In the genomic region with DNA sequence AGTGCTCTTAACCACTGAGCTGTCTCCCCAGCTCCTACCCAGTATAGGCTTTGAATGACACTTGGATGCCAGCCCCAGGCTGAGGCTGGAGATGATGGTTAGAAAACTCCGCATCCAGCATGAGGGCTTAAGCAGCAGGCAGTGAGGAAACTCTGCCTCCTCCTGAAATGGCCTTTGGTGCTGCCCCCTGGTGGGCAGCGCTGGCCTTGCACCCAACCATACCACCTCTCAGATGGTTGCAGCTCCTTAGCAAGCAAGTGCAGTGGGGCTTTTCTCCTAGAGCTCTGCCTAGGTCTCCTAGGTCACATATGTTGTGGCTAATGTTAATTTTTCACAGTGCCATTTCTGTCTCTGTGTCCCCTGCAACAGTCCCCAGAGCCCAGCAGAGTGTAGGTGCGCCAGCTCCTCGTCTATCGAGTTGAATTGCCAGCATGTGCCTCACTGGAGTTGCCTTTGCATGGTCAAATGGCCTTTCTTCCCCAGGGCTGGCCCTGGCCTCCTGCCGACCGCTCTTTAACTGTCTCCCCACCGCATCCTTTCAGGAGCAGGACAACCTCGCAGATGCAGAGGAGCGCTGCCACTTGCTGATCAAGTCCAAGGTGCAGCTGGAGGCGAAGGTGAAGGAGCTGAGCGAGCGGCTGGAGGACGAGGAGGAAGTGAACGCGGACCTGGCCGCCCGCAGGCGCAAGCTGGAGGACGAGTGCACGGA, we compare ENCODE assay signal across 7 mouse cellular contexts. TPM values are rescaled to one million over a fixed set of nuclear protein-coding genes. Genes with fewer than 3 reads are reported as not detected.
A peak's percentile ranks its signal among the peaks of the same experiment; 100 is the strongest.
DNase-seq lines count a peak whose midpoint lies in the region; ATAC-seq and TF ChIP-seq lines count a peak whose summit lies in the region.

No protein-coding gene starts in this region.

- 58% methylated on average over 21 of the region's 21 CpGs for WGBS in lung, postnatal 0 days

- ATAC-seq in lung, postnatal 0 days = peak; percentile 42

- H3K9ac ChIP-seq in lung, postnatal 0 days (replicated peaks; ENCODE audit: low read depth) = no peak overlapping the region

- no peak for TF ChIP-seq EP300 in lung, postnatal 0 days (IDR thresholded peaks at IDR 0.05)

- H3K27me3 ChIP-seq in lung, postnatal 0 days (replicated peaks; ENCODE audit: insufficient read depth, low read length) = peaks cover 16% of the 10 kb centered on the region; the same call in 1 of the 2 replicates

- no peak overlapping the region for H3K27ac ChIP-seq in bone marrow macrophage, adult 2 months (ENCODE audit: insufficient read depth, low read depth, low read length)
- no peak overlapping the region for H3K27ac ChIP-seq in lung, postnatal 0 days (ENCODE audit: low read length)

- no peak overlapping the region for H3K4me3 ChIP-seq in bone marrow macrophage, adult 2 months (ENCODE audit: insufficient read depth, low read length)
- H3K4me3 ChIP-seq in lung, postnatal 0 days (ENCODE audit: low read depth, low read length) = no peak overlapping the region

- H3K9me3 ChIP-seq in lung, postnatal 0 days (ENCODE audit: low read length) = no peaks in the 10 kb centered on the region

- H3K4me2 ChIP-seq in lung, postnatal 0 days (replicated peaks; ENCODE audit: low read depth, low read length) = no peak overlapping the region

- no peaks in the 10 kb centered on the region for H3K36me3 ChIP-seq in lung, postnatal 0 days (ENCODE audit: insufficient read depth, low read length)

- peaks cover 2% of the 10 kb centered on the region; the same call in 1 of the 2 replicates for H3K4me1 ChIP-seq in bone marrow macrophage, adult 2 months (ENCODE audit: control insufficient read depth, insufficient read depth, low read length)
- peaks cover 8% of the 10 kb centered on the region for H3K4me1 ChIP-seq in lung, postnatal 0 days (ENCODE audit: insufficient read depth, low read depth, low read length)

- no peak for TF ChIP-seq POLR2A in bone marrow macrophage, adult 2 months (IDR thresholded peaks at IDR 0.05; ENCODE audit: borderline replicate concordance, low read depth, low read length)

- DNase-seq in A20 (ENCODE audit: low read depth, low spot score) = peak; percentile 64
- peak; percentile 75 for DNase-seq in CD4-positive helper T cell, adult 2 months (ENCODE audit: low read depth, low spot score)
- peak; percentile 37 for DNase-seq in fibroblast of lung, adult 2 months (ENCODE audit: low read depth)
- peak; percentile 72 for DNase-seq in kidney, postnatal 14 days
- peak; percentile 82 for DNase-seq in lung, postnatal 0 days (ENCODE audit: low spot score)
- peak; percentile 77 for DNase-seq in right cerebral cortex, postnatal 14 days

- peak; percentile 98 for TF ChIP-seq CTCF in bone marrow macrophage, adult 2 months (IDR thresholded peaks at IDR 0.05; ENCODE audit: low read depth, low read length)
- TF ChIP-seq CTCF in lung, postnatal 0 days (IDR thresholded peaks at IDR 0.05) = peak; percentile 95

RNA-seq across cellular contexts. Expression of gene Myh7b, which starts 16.2 kb away (rescaled TPM):
- polyA plus RNA-seq in bone marrow macrophage, adult 2 months (2012; ENCODE audit: insufficient read depth, insufficient read length, missing spikeins) = not detected in 2 replicates
- 0.38 and 0.54 TPM in 2 replicates for polyA plus RNA-seq in lung, postnatal 0 days (2015; fragmentation: Nextera tagmentation; extraction: Ambion mirVana)

RNA-seq across cellular contexts. Expression of gene Gss, which starts 34.6 kb away (rescaled TPM):
- polyA plus RNA-seq in bone marrow macrophage, adult 2 months (2012; ENCODE audit: insufficient read depth, insufficient read length, missing spikeins) = 10.5 and 12.9 TPM in 2 replicates
- 37.1 and 39.4 TPM in 2 replicates for polyA plus RNA-seq in lung, postnatal 0 days (2015; fragmentation: Nextera tagmentation; extraction: Ambion mirVana)
